Mouse (Mus musculus) central nervous system, embryonic 14 days (tissue): ENCODE data around the gene Olfr748. TPM values are rescaled to one million over a fixed set of nuclear protein-coding genes. Genes with fewer than 3 reads are reported as not detected.

ENCODE experiments used
- polyA plus RNA-seq: library from polyadenylated mRNA; depleted of rRNA; stranded (reverse); fragments of >200 nt; gene quantifications from 2 replicates; pipeline ENCODE4 v1.2.3, GENCODE M21; 2012; rRNA removed

The Olfr748 gene
- not detected in 2 replicates for polyA plus RNA-seq

DNA sequence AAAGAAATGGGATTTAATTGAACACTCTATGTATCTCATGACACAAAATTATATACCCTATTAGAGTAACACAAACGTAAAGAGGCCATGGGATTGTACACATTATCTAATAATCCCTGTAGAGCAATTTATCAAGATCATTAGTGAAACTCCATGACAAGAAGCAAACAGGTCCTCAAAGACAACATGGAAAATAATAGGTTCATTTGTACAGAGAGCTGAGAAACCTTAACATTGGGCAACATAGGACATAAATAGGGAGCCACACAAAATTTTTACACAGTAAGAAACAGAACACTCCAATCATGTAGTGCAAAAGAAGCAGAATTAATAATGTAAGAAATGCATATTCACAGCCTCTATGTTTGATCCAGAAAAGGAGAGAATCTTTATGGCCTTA lies at the start of gene Olfr748:
Gene Olfr748 (plus strand): TSS at position 301 of the 400 bp plus-strand sequence.

DNA sequence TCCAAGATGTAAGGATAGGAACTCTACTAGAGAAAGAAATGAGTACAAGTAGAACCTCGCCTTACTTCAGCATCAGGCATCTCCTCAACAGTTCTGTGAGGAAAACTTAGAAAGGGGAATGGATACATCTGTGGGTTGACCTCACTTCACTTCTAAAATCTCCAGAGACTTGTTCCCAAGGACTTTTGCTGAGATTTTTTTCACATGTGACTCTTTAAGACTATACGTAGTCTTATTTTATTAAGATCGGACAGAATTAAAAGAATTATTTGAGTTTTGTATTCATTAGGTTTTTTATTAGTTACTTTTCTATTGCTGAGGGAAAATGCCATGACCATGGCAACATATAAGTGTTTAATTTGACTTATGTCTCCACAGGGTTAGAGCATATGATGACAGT lies 14.1 kb upstream of the Olfr748 start, which contains the start of gene Olfr747:
Gene Olfr747 (minus strand): TSS at position 101 of the 400 bp plus-strand sequence.

GRCm38 (mm10) chr14:50744994-50745393 lies 37.8 kb downstream of the Olfr748 start, which contains the start of gene Olfr749:
Olfr749 (minus strand) TSS chr14:50745094.

Other genes with a start within 250 kb of the Olfr748 start
- not detected in 2 replicates for gene Olfr741, start 234.6 kb upstream of the Olfr748 start, polyA plus RNA-seq
- gene Olfr742, start 203.8 kb upstream of the Olfr748 start, polyA plus RNA-seq: not detected in 2 replicates
- not detected in 2 replicates for gene Olfr743, start 185.5 kb upstream of the Olfr748 start, polyA plus RNA-seq
- not detected in 2 replicates for gene Olfr744, start 92.5 kb upstream of the Olfr748 start, polyA plus RNA-seq
- not detected in 2 replicates for gene Olfr745, start 68.0 kb upstream of the Olfr748 start, polyA plus RNA-seq
- gene Olfr746, start 60.3 kb upstream of the Olfr748 start, polyA plus RNA-seq: not detected in 2 replicates
- not detected in 2 replicates for gene Olfr747, start 14.2 kb upstream of the Olfr748 start, polyA plus RNA-seq
- gene Olfr749, start 37.7 kb downstream of the Olfr748 start, polyA plus RNA-seq: not detected in 2 replicates
- gene Ttc5, start 78.1 kb downstream of the Olfr748 start, polyA plus RNA-seq: 103 and 110 TPM in 2 replicates
- 0.04 and 0.08 TPM in 2 replicates for gene Ccnb1ip1, start 100.4 kb downstream of the Olfr748 start, polyA plus RNA-seq
- gene Parp2, start 100.5 kb downstream of the Olfr748 start, polyA plus RNA-seq: 81.9 and 85.9 TPM in 2 replicates
- gene Tep1, start 163.2 kb downstream of the Olfr748 start, polyA plus RNA-seq: 4.2 and 6.1 TPM in 2 replicates
- gene Klhl33, start 190.1 kb downstream of the Olfr748 start, polyA plus RNA-seq: 0.79 and 1.2 TPM in 2 replicates
- gene Osgep, start 217.5 kb downstream of the Olfr748 start, polyA plus RNA-seq: 122 and 139 TPM in 2 replicates
- 167 and 214 TPM in 2 replicates for gene Apex1, start 217.6 kb downstream of the Olfr748 start, polyA plus RNA-seq
- gene Pip4p1, start 223.5 kb downstream of the Olfr748 start, polyA plus RNA-seq: 129 and 137 TPM in 2 replicates
- 22.1 and 24.5 TPM in 2 replicates for gene Pnp, start 223.7 kb downstream of the Olfr748 start, polyA plus RNA-seq
- gene Gm49342, start 237.1 kb downstream of the Olfr748 start, polyA plus RNA-seq: 28.5 and 35.7 TPM in 2 replicates
- 0.23 and 0.28 TPM in 2 replicates for gene Pnp2, start 248.6 kb downstream of the Olfr748 start, polyA plus RNA-seq